Mouse (Mus musculus) liver, embryonic 14.5 days (tissue): Measurements from ENCODE around the gene Zfp593.

Source experiments
- CTCF ChIP-seq: IDR thresholded peaks from 2 replicates; pipeline ENCODE4 v1.5.1; 2016; ENCODE audit warnings: antibody characterized with exemption, low read depth, control low read depth
- EP300 ChIP-seq: IDR thresholded peaks from 2 replicates; pipeline ENCODE4 v1.6.1; 2016; ENCODE audit warnings: antibody characterized with exemption, low read depth

DNA sequence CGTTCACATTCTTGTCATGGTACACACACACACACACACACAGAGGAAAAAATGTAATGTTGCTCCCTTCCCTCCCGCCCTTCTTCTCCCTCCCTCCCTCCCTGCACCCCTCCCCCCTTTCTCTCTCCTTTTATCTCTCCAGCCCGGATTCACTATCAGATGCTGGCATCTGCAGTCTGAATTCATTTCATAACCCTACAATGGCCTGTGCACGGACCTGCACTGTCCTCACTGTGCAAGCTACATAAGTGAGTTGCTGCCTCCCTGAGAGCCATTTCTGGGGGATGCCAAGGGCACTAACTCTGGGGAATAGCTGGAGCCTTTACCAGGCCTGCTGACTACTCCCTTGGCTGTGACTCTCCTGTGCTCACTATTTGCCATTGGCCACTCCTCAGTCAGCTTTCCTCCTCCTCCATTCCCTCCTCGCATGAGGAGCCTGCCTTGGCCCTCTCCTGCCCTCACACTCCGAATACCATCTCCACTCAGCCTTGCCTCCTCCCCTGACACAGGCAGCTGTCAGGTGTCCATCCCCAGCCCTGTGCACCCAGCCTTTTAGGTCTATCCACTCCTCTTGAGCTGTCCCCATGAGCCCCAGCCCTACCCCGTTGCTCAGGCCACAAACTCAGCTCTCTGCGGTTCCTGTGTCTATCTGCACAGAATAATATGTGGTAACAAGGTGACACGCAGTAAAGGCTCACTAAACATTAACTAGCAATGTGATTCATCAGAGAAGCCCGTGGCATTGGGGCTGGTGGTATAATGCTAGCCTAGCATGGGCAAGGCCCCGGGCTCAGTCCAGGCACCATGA lies 22.4 kb downstream of the Zfp593 start:
- TF ChIP-seq EP300: no peak
- no peak for TF ChIP-seq CTCF
